Mouse (Mus musculus): ENCODE results near the gene Gm29609. TPM values are rescaled to one million over a fixed set of nuclear protein-coding genes. Genes with fewer than 3 reads are reported as not detected.

The Gm29609 gene
- total RNA-seq, 2 experiments from 2014 or later: 3.0 to 4.4 TPM

Other genes starting within 250 kb of the Gm29609 start
- 10 to 100 TPM; 26.1 to 28.6 TPM for gene Cgref1, start 234.3 kb downstream of the Gm29609 start, total RNA-seq (2021)
- gene Preb, start 219.6 kb downstream of the Gm29609 start, total RNA-seq (2021): 100 to 1,000 TPM; 121 to 133 TPM
- gene Tcf23, start 211.2 kb downstream of the Gm29609 start, total RNA-seq (2021): under 1 TPM; 0.14 to 0.16 TPM
- gene Atraid, start 131.6 kb downstream of the Gm29609 start, total RNA-seq (2021): 10 to 100 TPM; 70.6 to 73.8 TPM
- 10 to 100 TPM; 19.3 to 20.9 TPM for gene Slc5a6, start 131.0 kb downstream of the Gm29609 start, total RNA-seq (2021)
- gene Cad, start 125.1 kb downstream of the Gm29609 start, total RNA-seq (2021): 10 to 100 TPM; 19.2 to 24.4 TPM
- not detected for gene Dnajc5g, start 73.6 kb downstream of the Gm29609 start, total RNA-seq (2021)
- 100 to 1,000 TPM; 145 to 165 TPM for gene Slc30a3, start 71.7 kb downstream of the Gm29609 start, total RNA-seq (2021)
- gene Trim54, start 63.2 kb downstream of the Gm29609 start, total RNA-seq (2021): 1 to 10 TPM; 1.7 to 1.9 TPM
- gene Ucn, start 41.1 kb downstream of the Gm29609 start, total RNA-seq (2021): 1 to 10 TPM; 1.4 to 2.8 TPM
- gene Mpv17, start 25.7 kb downstream of the Gm29609 start, total RNA-seq (2021): 10 to 100 TPM; 46.9 to 51.8 TPM
- gene Gtf3c2, start 233 bp upstream of the Gm29609 start, total RNA-seq (2021): 10 to 100 TPM; 50.5 to 53.6 TPM
- 10 to 100 TPM; 77.5 to 80.3 TPM for gene Snx17, start 13.3 kb upstream of the Gm29609 start, total RNA-seq (2021)
- gene Eif2b4, start 13.5 kb upstream of the Gm29609 start, total RNA-seq (2021): 10 to 100 TPM; 35.4 to 40.1 TPM
- 10 to 100 TPM; 24.2 to 28.7 TPM for gene Zfp513, start 22.4 kb upstream of the Gm29609 start, total RNA-seq (2021)
- gene Ppm1g, start 40.8 kb upstream of the Gm29609 start, total RNA-seq (2021): 10 to 100 TPM; 70.7 to 76.2 TPM
- gene Nrbp1, start 61.0 kb upstream of the Gm29609 start, total RNA-seq (2021): 10 to 100 TPM; 86.2 to 87.1 TPM
- gene Gm9970, start 61.3 kb upstream of the Gm29609 start, total RNA-seq (2021): not detected
- gene Krtcap3, start 71.8 kb upstream of the Gm29609 start, total RNA-seq (2021): 1 to 10 TPM; 1.9 to 2.4 TPM
- gene Ift172, start 111.2 kb upstream of the Gm29609 start, total RNA-seq (2021): 100 to 1,000 TPM in 1 of 2 experiments, 10 to 100 TPM in 1; 95.7 to 101 TPM
- 100 to 1,000 TPM; 159 to 160 TPM for gene Fndc4, start 116.2 kb upstream of the Gm29609 start, total RNA-seq (2021)
- not detected for gene Gckr, start 117.5 kb upstream of the Gm29609 start, total RNA-seq (2021)

Measured in left cerebral cortex, adult 18-20 months (tissue).